Mouse (Mus musculus): Measurements from ENCODE around the gene Serbp1.

DNA sequence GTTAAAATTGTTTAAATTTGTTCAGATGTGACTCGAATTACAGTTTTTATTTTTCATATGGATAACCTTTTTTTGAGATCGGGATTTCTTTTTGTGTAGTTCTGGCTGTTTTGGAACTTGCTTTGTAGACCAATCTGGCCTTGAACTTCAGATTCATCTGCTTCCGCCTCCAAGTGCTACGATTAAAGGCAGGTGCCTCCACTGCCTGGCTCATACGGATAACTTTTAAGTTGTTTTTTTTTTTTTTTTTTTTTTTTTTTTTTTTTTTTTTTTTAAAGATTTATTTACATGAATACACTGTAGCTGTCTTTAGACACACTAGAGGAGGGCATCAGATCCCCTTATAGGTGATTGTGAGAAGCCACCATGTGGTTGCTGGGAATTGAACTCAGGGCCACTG lies 40.0 kb downstream of the Serbp1 start:
- TF ChIP-seq ETS1 (IDR thresholded peaks at IDR 0.05; ENCODE audit: low read depth, low read length) (no peak), EP300 (IDR thresholded peaks at IDR 0.05; ENCODE audit: low read depth in 1 of 2, low read length in 2 of 2) (no peak), CTCF (IDR thresholded peaks at IDR 0.05 in 2 of 3, conservative IDR thresholded peaks at IDR 0.05 in 1 of 3; ENCODE audit: control insufficient read depth in 1 of 3, insufficient read depth in 1 of 3, low read depth in 2 of 3, low read length in 3 of 3, poor library complexity in 1 of 3, severe bottlenecking in 1 of 3) (no peak), ZMIZ1 (IDR thresholded peaks at IDR 0.05; ENCODE audit: low read depth, low read length) (no peak), MXI1 (IDR thresholded peaks at IDR 0.05; ENCODE audit: low read depth, low read length) (no peak), TCF12 (IDR thresholded peaks at IDR 0.05; ENCODE audit: low read depth, low read length) (no peak), POLR2A (IDR thresholded peaks at IDR 0.05; ENCODE audit: control insufficient read depth in 1 of 2, insufficient read depth in 1 of 2, low read depth in 1 of 2, low read length in 2 of 2, poor library complexity in 1 of 2) (no peak), ZKSCAN1 (IDR thresholded peaks at IDR 0.05; ENCODE audit: low read depth, low read length) (no peak), KAT2A (conservative IDR thresholded peaks at IDR 0.05; ENCODE audit: low read depth, low read length) (no peak), MYB (IDR thresholded peaks at IDR 0.05; ENCODE audit: low read depth, low read length) (no peak), ZNF384 (IDR thresholded peaks at IDR 0.05; ENCODE audit: low read depth, low read length) (peak; percentile 74)

All from MEL (cell line).